8 mouse cellular contexts compared by ENCODE assay signal in genomic region chr6:83316022-83316421, GRCm38 (mm10). TPM values are rescaled to one million over a fixed set of nuclear protein-coding genes. Genes with fewer than 3 reads are reported as not detected.
DNase-seq lines count a peak whose midpoint lies in the region; ATAC-seq and TF ChIP-seq lines count a peak whose summit lies in the region.

No protein-coding gene starts in this region.

- H3K4me2 ChIP-seq in forebrain, embryonic 14.5 days (ENCODE audit: low read length): peak overlapping the region; percentile 82
- H3K4me2 ChIP-seq in limb, embryonic 15.5 days: peak overlapping the region; percentile 88
- peak overlapping the region; percentile 82 for H3K4me2 ChIP-seq in stomach, embryonic 14.5 days (replicated peaks; ENCODE audit: low read depth, low read length)

- no peak overlapping the region for H3K27ac ChIP-seq in bone marrow macrophage, adult 2 months (ENCODE audit: insufficient read depth, low read depth, low read length)
- no peak overlapping the region for H3K27ac ChIP-seq in forebrain, embryonic 14.5 days (ENCODE audit: low read depth, low read length)
- no peak overlapping the region for H3K27ac ChIP-seq in limb, embryonic 15.5 days
- H3K27ac ChIP-seq in stomach, embryonic 14.5 days (ENCODE audit: low read length): no peak overlapping the region

- no peak for TF ChIP-seq POLR2A in bone marrow macrophage, adult 2 months (IDR thresholded peaks at IDR 0.05; ENCODE audit: borderline replicate concordance, low read depth, low read length)

- peak overlapping the region; percentile 13; the same call in 1 of the 2 replicates for H3K9ac ChIP-seq in forebrain, embryonic 14.5 days (ENCODE audit: low read length)
- no peak overlapping the region for H3K9ac ChIP-seq in limb, embryonic 15.5 days
- H3K9ac ChIP-seq in stomach, embryonic 14.5 days (replicated peaks; ENCODE audit: low read depth, low read length): no peak overlapping the region

- 6% methylated on average over 10 of the region's 10 CpGs for WGBS in forebrain, embryonic 14.5 days
- 3% methylated on average over 10 of the region's 10 CpGs for WGBS in limb, embryonic 15.5 days
- 4% methylated on average over 10 of the region's 10 CpGs for WGBS in stomach, embryonic 14.5 days

- no peak for ATAC-seq in megakaryocyte, adult 5-6 weeks (ENCODE audit: poor library complexity, severe bottlenecking)
- ATAC-seq in forebrain, embryonic 14.5 days: no peak
- ATAC-seq in limb, embryonic 15.5 days (ENCODE audit: insufficient number of reproducible peaks, low FRiP score, low TSS enrichment, low read depth): no peak
- ATAC-seq in stomach, embryonic 14.5 days (ENCODE audit: insufficient number of reproducible peaks, insufficient read depth, low FRiP score, low read depth): no peak

- peaks cover 34% of the 10 kb centered on the region for H3K36me3 ChIP-seq in megakaryocyte, embryonic 14.5 days (replicated peaks; ENCODE audit: low read length)
- H3K36me3 ChIP-seq in forebrain, embryonic 14.5 days (ENCODE audit: control insufficient read depth, insufficient read depth, low read length): peaks cover 22% of the 10 kb centered on the region
- H3K36me3 ChIP-seq in limb, embryonic 15.5 days: peaks cover 9% of the 10 kb centered on the region
- peaks cover 9% of the 10 kb centered on the region for H3K36me3 ChIP-seq in stomach, embryonic 14.5 days (ENCODE audit: control insufficient read depth, insufficient read depth, low read length)

- no peak for TF ChIP-seq CTCF in bone marrow macrophage, adult 2 months (IDR thresholded peaks at IDR 0.05; ENCODE audit: low read depth, low read length)

- peak; percentile 38 for DNase-seq in forebrain, embryonic 14.5 days (ENCODE audit: low spot score)
- no peak for DNase-seq in adrenal gland, adult 18-20 months (ENCODE audit: low spot score in 2 of 2)
- DNase-seq in natural killer cell, adult 2 months (ENCODE audit: low spot score in 2 of 2): no peak

- H3K27me3 ChIP-seq in megakaryocyte, embryonic 14.5 days (replicated peaks): no peaks in the 10 kb centered on the region
- no peaks in the 10 kb centered on the region for H3K27me3 ChIP-seq in forebrain, embryonic 14.5 days (replicated peaks; ENCODE audit: control insufficient read depth, insufficient read depth, low read length)
- H3K27me3 ChIP-seq in limb, embryonic 15.5 days: no peaks in the 10 kb centered on the region
- no peaks in the 10 kb centered on the region for H3K27me3 ChIP-seq in stomach, embryonic 14.5 days (ENCODE audit: control insufficient read depth, insufficient read depth, low read length)

- H3K4me1 ChIP-seq in megakaryocyte, embryonic 14.5 days: peaks cover 60% of the 10 kb centered on the region
- H3K4me1 ChIP-seq in bone marrow macrophage, adult 2 months (ENCODE audit: control insufficient read depth, insufficient read depth, low read length): peaks cover 15% of the 10 kb centered on the region
- no peaks in the 10 kb centered on the region; the same call in none of the 2 replicates for H3K4me1 ChIP-seq in forebrain, embryonic 14.5 days (ENCODE audit: control insufficient read depth, insufficient read depth, low read length)
- H3K4me1 ChIP-seq in limb, embryonic 15.5 days: peaks cover 13% of the 10 kb centered on the region
- peaks cover 12% of the 10 kb centered on the region; the same call in 1 of the 2 replicates for H3K4me1 ChIP-seq in stomach, embryonic 14.5 days (ENCODE audit: control insufficient read depth, insufficient read depth, low read length)

- peak overlapping the region; percentile 99 for H3K4me3 ChIP-seq in megakaryocyte, embryonic 14.5 days (replicated peaks)
- H3K4me3 ChIP-seq in bone marrow macrophage, adult 2 months (ENCODE audit: insufficient read depth, low read length): peak overlapping the region; percentile 26
- peak overlapping the region; percentile 90 for H3K4me3 ChIP-seq in forebrain, embryonic 14.5 days (ENCODE audit: low read depth, low read length)
- peak overlapping the region; percentile 83 for H3K4me3 ChIP-seq in limb, embryonic 15.5 days
- H3K4me3 ChIP-seq in stomach, embryonic 14.5 days (ENCODE audit: low read depth, low read length): peak overlapping the region; percentile 11

- H3K9me3 ChIP-seq in megakaryocyte, embryonic 14.5 days: no peaks in the 10 kb centered on the region
- H3K9me3 ChIP-seq in forebrain, embryonic 14.5 days (replicated peaks; ENCODE audit: control insufficient read depth, low read length): no peaks in the 10 kb centered on the region
- H3K9me3 ChIP-seq in limb, embryonic 15.5 days: no peaks in the 10 kb centered on the region
- no peaks in the 10 kb centered on the region for H3K9me3 ChIP-seq in stomach, embryonic 14.5 days (ENCODE audit: control insufficient read depth, low read depth, low read length)

RNA-seq across cellular contexts. Expression of gene Mthfd2, which starts 9.7 kb away (rescaled TPM):
- 17.8 and 30.5 TPM in 2 replicates for polyA plus RNA-seq in megakaryocyte, embryonic 14.5 days (2012; ENCODE audit: insufficient read depth, low replicate concordance)
- 33.8 and 35.7 TPM in 2 replicates for total RNA-seq in megakaryocyte, adult 5-6 weeks (2015)
- total RNA-seq in megakaryocyte, adult 5-6 weeks (2017): 37.8 and 39.7 TPM in 2 replicates
- 21.1 and 28.1 TPM in 2 replicates for polyA plus RNA-seq in bone marrow macrophage, adult 2 months (2012; ENCODE audit: insufficient read depth, insufficient read length, missing spikeins)
- polyA plus RNA-seq in forebrain, embryonic 14.5 days (2014; fragmentation: Nextera tagmentation; extraction: Ambion mirVana): 25.3 and 27.2 TPM in 2 replicates
- 31.1 and 34.0 TPM in 2 replicates for polyA plus RNA-seq in limb, embryonic 15.5 days (2015; fragmentation: Nextera tagmentation; extraction: Ambion mirVana)
- polyA plus RNA-seq in stomach, embryonic 14.5 days (2014; fragmentation: Nextera tagmentation; extraction: Ambion mirVana): 32.4 and 34.3 TPM in 2 replicates
- 10 to 100 TPM; 12.3 to 24.1 TPM for total RNA-seq in adrenal gland, adult 18-20 months (2021)

RNA-seq across cellular contexts. Expression of gene Mob1a, which starts 9.8 kb away (rescaled TPM):
- 20.8 and 26.9 TPM in 2 replicates for polyA plus RNA-seq in megakaryocyte, embryonic 14.5 days (2012; ENCODE audit: insufficient read depth, low replicate concordance)
- total RNA-seq in megakaryocyte, adult 5-6 weeks (2015): 163 and 172 TPM in 2 replicates
- total RNA-seq in megakaryocyte, adult 5-6 weeks (2017): 250 and 263 TPM in 2 replicates
- 166 and 182 TPM in 2 replicates for polyA plus RNA-seq in bone marrow macrophage, adult 2 months (2012; ENCODE audit: insufficient read depth, insufficient read length, missing spikeins)
- polyA plus RNA-seq in forebrain, embryonic 14.5 days (2014; fragmentation: Nextera tagmentation; extraction: Ambion mirVana): 34.5 and 37.6 TPM in 2 replicates
- 67.8 and 68.7 TPM in 2 replicates for polyA plus RNA-seq in limb, embryonic 15.5 days (2015; fragmentation: Nextera tagmentation; extraction: Ambion mirVana)
- polyA plus RNA-seq in stomach, embryonic 14.5 days (2014; fragmentation: Nextera tagmentation; extraction: Ambion mirVana): 78.5 and 81.2 TPM in 2 replicates
- total RNA-seq in adrenal gland, adult 18-20 months (2021): 10 to 100 TPM; 67.7 to 79.2 TPM

RNA-seq across cellular contexts. Expression of gene Bola3, which starts 32.9 kb away (rescaled TPM):
- 46.0 and 113 TPM in 2 replicates for polyA plus RNA-seq in megakaryocyte, embryonic 14.5 days (2012; ENCODE audit: insufficient read depth, low replicate concordance)
- 33.8 and 35.8 TPM in 2 replicates for total RNA-seq in megakaryocyte, adult 5-6 weeks (2015)
- total RNA-seq in megakaryocyte, adult 5-6 weeks (2017): 22.6 and 23.5 TPM in 2 replicates
- 24.8 and 35.7 TPM in 2 replicates for polyA plus RNA-seq in bone marrow macrophage, adult 2 months (2012; ENCODE audit: insufficient read depth, insufficient read length, missing spikeins)
- polyA plus RNA-seq in forebrain, embryonic 14.5 days (2014; fragmentation: Nextera tagmentation; extraction: Ambion mirVana): 66.7 and 93.2 TPM in 2 replicates
- polyA plus RNA-seq in limb, embryonic 15.5 days (2015; fragmentation: Nextera tagmentation; extraction: Ambion mirVana): 102 and 104 TPM in 2 replicates
- polyA plus RNA-seq in stomach, embryonic 14.5 days (2014; fragmentation: Nextera tagmentation; extraction: Ambion mirVana): 118 and 123 TPM in 2 replicates
- 100 to 1,000 TPM; 257 to 284 TPM for total RNA-seq in adrenal gland, adult 18-20 months (2021)

Comparison
In these comparisons a context has a peak if more than half of its experiments do, and no peak if none do; other contexts are left out.
1. H3K4me3 ChIP-seq: peak in every context shown above with its lines; median percentile 99 in megakaryocyte, embryonic 14.5 days; 90 in forebrain, embryonic 14.5 days; 83 in limb, embryonic 15.5 days; 26 in bone marrow macrophage, adult 2 months; 11 in stomach, embryonic 14.5 days.